Mouse (Mus musculus) myocyte (in vitro differentiated cells): Measurements from ENCODE around the gene Tekt1. TPM values are rescaled to one million over a fixed set of nuclear protein-coding genes. Genes with fewer than 3 reads are reported as not detected.

Experiments used
- H3K27me3 ChIP-seq: one replicate; pipeline ENCODE4 v1.6.1; 2011; ENCODE audit not compliant: control insufficient read depth, insufficient read depth, insufficient read length
- H3K36me3 ChIP-seq: one replicate; pipeline ENCODE4 v1.6.1; 2011; ENCODE audit not compliant: control insufficient read depth, insufficient read depth
- H3K4me2 ChIP-seq: one replicate; pipeline ENCODE4 v1.6.1; 2011; ENCODE audit warnings: low read depth, control low read depth
- H3K4me3 ChIP-seq: one replicate; pipeline ENCODE4 v1.5.1; 2011; ENCODE audit warnings: mild to moderate bottlenecking, control low read depth, moderate library complexity
- H3K79me2 ChIP-seq: one replicate; pipeline ENCODE4 v1.6.1; 2011; ENCODE audit not compliant: control insufficient read depth, insufficient read depth
- H3ac ChIP-seq: one replicate; pipeline ENCODE4 v1.6.1; 2011; ENCODE audit not compliant: control insufficient read depth, insufficient read length
- CEBPB ChIP-seq: IDR thresholded peaks from 2 replicates; pipeline ENCODE4 v1.6.1; 2011; ENCODE audit warnings: mild to moderate bottlenecking, moderate library complexity; ENCODE audit not compliant: poor library complexity, insufficient read depth, severe bottlenecking
- E2F4 ChIP-seq: IDR thresholded peaks from one replicate; pipeline ENCODE4 v1.6.1; 2011; ENCODE audit warnings: mild to moderate bottlenecking, control low read depth, moderate library complexity; ENCODE audit not compliant: insufficient read depth
- MAX ChIP-seq: IDR thresholded peaks from one replicate; pipeline ENCODE4 v1.6.1; 2011; ENCODE audit warnings: low read depth, mild to moderate bottlenecking, control low read depth
- MYOD1 ChIP-seq, 3 experiments: IDR thresholded peaks; one replicate each; pipeline ENCODE4 v1.6.1; 2011; ENCODE audit warnings: control low read depth in 2 of 3, low read depth in 2 of 3, mild to moderate bottlenecking in 2 of 3, moderate library complexity in 1 of 3; ENCODE audit not compliant: insufficient read length in 2 of 3, control insufficient read depth in 1 of 3
- MYOG ChIP-seq, 3 experiments: IDR thresholded peaks; one replicate each; pipeline ENCODE4 v1.6.1; 2011; ENCODE audit warnings: control low read depth in 2 of 3, low read depth in 2 of 3, mild to moderate bottlenecking in 2 of 3; ENCODE audit not compliant: insufficient read length in 2 of 3, control insufficient read depth in 1 of 3, insufficient read depth in 1 of 3
- POLR2A ChIP-seq: IDR thresholded peaks from one replicate; pipeline ENCODE4 v1.6.1; 2011; ENCODE audit warnings: low read depth, mild to moderate bottlenecking, control low read depth, moderate library complexity; ENCODE audit not compliant: insufficient read length
- POLR2AphosphoS2 ChIP-seq: IDR thresholded peaks from one replicate; pipeline ENCODE4 v1.6.1; 2011; ENCODE audit warnings: low read depth, control low read depth; ENCODE audit not compliant: insufficient read length
- REST ChIP-seq: IDR thresholded peaks from one replicate; pipeline ENCODE4 v1.6.1; 2011; ENCODE audit warnings: mild to moderate bottlenecking, control low read depth, moderate library complexity; ENCODE audit not compliant: insufficient read depth, insufficient read length
- SRF ChIP-seq: IDR thresholded peaks from one replicate; pipeline ENCODE4 v1.6.1; 2011; ENCODE audit warnings: low read depth; ENCODE audit not compliant: control insufficient read depth, insufficient read length
- TCF12 ChIP-seq: IDR thresholded peaks from one replicate; pipeline ENCODE4 v1.6.1; 2011; ENCODE audit warnings: mild to moderate bottlenecking, control low read depth; ENCODE audit not compliant: poor library complexity, insufficient read depth, severe bottlenecking
- TCF3 ChIP-seq: IDR thresholded peaks from one replicate; pipeline ENCODE4 v1.6.1; 2011; ENCODE audit warnings: low read depth, control low read depth; ENCODE audit not compliant: insufficient read length
- USF1 ChIP-seq: IDR thresholded peaks from one replicate; pipeline ENCODE4 v1.6.1; 2011; ENCODE audit warnings: low read depth, mild to moderate bottlenecking, control low read depth, moderate library complexity
- polyA plus RNA-seq: library from polyadenylated mRNA; unstranded; fragments of >200 nt; fragmentation: generic; extraction: Trizol; gene quantifications from one replicate; pipeline ENCODE4 v1.2.1, GENCODE M21; 2012; ENCODE audit warnings: missing spikeins

The Tekt1 gene
- polyA plus RNA-seq, 1 experiment = not detected

GRCm38 (mm10) chr11:72379351-72379750 is 17.1 kb upstream of the Tekt1 start:
- no peak overlapping the region for H3K4me3 ChIP-seq
- no peak overlapping the region for H3ac ChIP-seq
- no peak for TF ChIP-seq SRF
- TF ChIP-seq USF1 = no peak
- no peak for TF ChIP-seq E2F4
- no peak for TF ChIP-seq POLR2AphosphoS2
- TF ChIP-seq TCF12 = no peak
- no peak for TF ChIP-seq CEBPB
- TF ChIP-seq MYOG (IDR thresholded peaks at IDR 0.05; ENCODE audit: control insufficient read depth in 1 of 3, insufficient read depth in 1 of 3, insufficient read length in 2 of 3, low read depth in 2 of 3) = no peak
- TF ChIP-seq MAX = no peak
- no peaks in the 10 kb centered on the region for H3K36me3 ChIP-seq
- H3K79me2 ChIP-seq = no peaks in the 10 kb centered on the region
- H3K4me2 ChIP-seq = no peak overlapping the region
- H3K27me3 ChIP-seq = peaks cover 5% of the 10 kb centered on the region

- TF ChIP-seq TCF3 = no peak
- TF ChIP-seq MYOD1 (IDR thresholded peaks at IDR 0.05; ENCODE audit: control insufficient read depth in 1 of 3, insufficient read length in 2 of 3, low read depth in 2 of 3) = peak in 1 of 3 experiments; percentile 47
- Histone ChIP-seq H3K79me2 (no peaks in the 10 kb centered on the region), H3K4me2 (no peak overlapping the region), H3K27me3 (peaks cover 12% of the 10 kb centered on the region), H3K36me3 (no peaks in the 10 kb centered on the region), H3K4me3 (no peak overlapping the region), H3ac (no peak overlapping the region)
Measured at GRCm38 (mm10) chr11:72378222-72378621, 16.0 kb upstream of the Tekt1 start.

- peaks cover 12% of the 10 kb centered on the region for H3K27me3 ChIP-seq
- no peak overlapping the region for H3ac ChIP-seq
- no peak for TF ChIP-seq USF1
- no peak for TF ChIP-seq REST
- no peak for TF ChIP-seq E2F4
- no peak for TF ChIP-seq POLR2A
- no peak for TF ChIP-seq POLR2AphosphoS2
- TF ChIP-seq MYOG (IDR thresholded peaks at IDR 0.05; ENCODE audit: control insufficient read depth in 1 of 3, insufficient read depth in 1 of 3, insufficient read length in 2 of 3, low read depth in 2 of 3) = no peak
- no peak for TF ChIP-seq TCF12
- TF ChIP-seq MAX = no peak
- no peak for TF ChIP-seq CEBPB
- no peak for TF ChIP-seq MYOD1 (IDR thresholded peaks at IDR 0.05; ENCODE audit: control insufficient read depth in 1 of 3, insufficient read length in 2 of 3, low read depth in 2 of 3)
- TF ChIP-seq TCF3 = no peak
- TF ChIP-seq SRF = no peak
- no peaks in the 10 kb centered on the region for H3K36me3 ChIP-seq
- no peak overlapping the region for H3K4me2 ChIP-seq
- no peak overlapping the region for H3K4me3 ChIP-seq
- H3K79me2 ChIP-seq = no peaks in the 10 kb centered on the region
Measured at GRCm38 (mm10) chr11:72376562-72376961, 14.3 kb upstream of the Tekt1 start.

GRCm38 (mm10) chr11:72369904-72370672 is 7.8 kb upstream of the Tekt1 start:
- Histone ChIP-seq H3ac (no peak overlapping the region), H3K4me3 (no peak overlapping the region), H3K27me3 (peaks cover 37% of the 10 kb centered on the region), H3K79me2 (no peaks in the 10 kb centered on the region), H3K36me3 (no peaks in the 10 kb centered on the region), H3K4me2 (peak overlapping the region; percentile 30)
- TF ChIP-seq POLR2A (no peak), CEBPB (no peak), MAX (no peak), E2F4 (no peak), TCF3 (no peak), POLR2AphosphoS2 (no peak), TCF12 (no peak), MYOD1 (IDR thresholded peaks at IDR 0.05; ENCODE audit: control insufficient read depth in 1 of 3, insufficient read length in 2 of 3, low read depth in 2 of 3) (no peak)

GRCm38 (mm10) chr11:72367934-72368674 is 5.9 kb upstream of the Tekt1 start:
- H3K36me3 ChIP-seq = no peaks in the 10 kb centered on the region
- H3K4me3 ChIP-seq = no peak overlapping the region
- no peak for TF ChIP-seq REST
- TF ChIP-seq CEBPB = no peak
- no peak for TF ChIP-seq SRF
- no peak for TF ChIP-seq TCF3
- no peak for TF ChIP-seq POLR2A
- no peak for TF ChIP-seq E2F4
- no peak for TF ChIP-seq USF1
- no peak for TF ChIP-seq POLR2AphosphoS2
- no peak for TF ChIP-seq TCF12
- no peak for TF ChIP-seq MYOG (IDR thresholded peaks at IDR 0.05; ENCODE audit: control insufficient read depth in 1 of 3, insufficient read depth in 1 of 3, insufficient read length in 2 of 3, low read depth in 2 of 3)
- TF ChIP-seq MAX = no peak
- no peak for TF ChIP-seq MYOD1 (IDR thresholded peaks at IDR 0.05; ENCODE audit: control insufficient read depth in 1 of 3, insufficient read length in 2 of 3, low read depth in 2 of 3)

More at GRCm38 (mm10) chr11:72367934-72368674, 5.9 kb upstream of the Tekt1 start:
- Histone ChIP-seq H3K79me2 (no peaks in the 10 kb centered on the region), H3K4me2 (no peak overlapping the region), H3ac (no peak overlapping the region), H3K27me3 (peaks cover 32% of the 10 kb centered on the region)
